Mouse (Mus musculus) C2C12 (cell line): ENCODE measurements around the gene Otub1. TPM values are rescaled to one million over a fixed set of nuclear protein-coding genes. Genes with fewer than 3 reads are reported as not detected.

ENCODE experiments used
- H3K27me3 ChIP-seq: one replicate; pipeline ENCODE4 v1.6.1; 2011; ENCODE audit not compliant: control insufficient read depth, insufficient read depth, insufficient read length
- H3K36me3 ChIP-seq: one replicate; pipeline ENCODE4 v1.6.1; 2011; ENCODE audit not compliant: control insufficient read depth, insufficient read depth
- H3K4me3 ChIP-seq: one replicate; pipeline ENCODE4 v1.5.1; 2011; ENCODE audit warnings: mild to moderate bottlenecking, control low read depth; ENCODE audit not compliant: poor library complexity, insufficient read depth, severe bottlenecking
- H3K79me2 ChIP-seq: one replicate; pipeline ENCODE4 v1.6.1; 2011; ENCODE audit not compliant: control insufficient read depth, insufficient read depth
- H3K79me3 ChIP-seq: one replicate; pipeline ENCODE4 v1.6.1; 2011; ENCODE audit warnings: low read depth, control low read depth
- H3ac ChIP-seq: one replicate; pipeline ENCODE3; 2011; ENCODE audit warnings: low read depth; ENCODE audit not compliant: control insufficient read depth, insufficient read length
- CEBPB ChIP-seq: IDR thresholded peaks from one replicate; pipeline ENCODE4 v1.6.1; 2011; ENCODE audit warnings: low read depth, mild to moderate bottlenecking, control low read depth, moderate library complexity
- CTCF ChIP-seq: IDR thresholded peaks from one replicate; pipeline ENCODE4 v1.5.1; 2011; ENCODE audit not compliant: control insufficient read depth, insufficient read depth, insufficient read length
- FOSL1 ChIP-seq: IDR thresholded peaks from one replicate; pipeline ENCODE4 v1.8.0; 2011; ENCODE audit warnings: mild to moderate bottlenecking, low read length; ENCODE audit not compliant: poor library complexity, insufficient read depth, severe bottlenecking
- MAX ChIP-seq: IDR thresholded peaks from one replicate; pipeline ENCODE4 v1.6.1; 2011; ENCODE audit warnings: mild to moderate bottlenecking, control low read depth
- MYOD1 ChIP-seq: IDR thresholded peaks from one replicate; pipeline ENCODE4 v1.6.1; 2011; ENCODE audit warnings: low read depth; ENCODE audit not compliant: control insufficient read depth, insufficient read length
- MYOG ChIP-seq: IDR thresholded peaks from one replicate; pipeline ENCODE4 v1.6.1; 2011; ENCODE audit not compliant: control insufficient read depth, insufficient read length; ENCODE audit errors: extremely low read depth
- USF1 ChIP-seq: IDR thresholded peaks from one replicate; pipeline ENCODE4 v1.6.1; 2011; ENCODE audit warnings: low read depth, mild to moderate bottlenecking, control low read depth, moderate library complexity
- polyA plus RNA-seq: library from polyadenylated mRNA; unstranded; fragments of >200 nt; fragmentation: generic; extraction: Trizol; gene quantifications from one replicate; pipeline ENCODE4 v1.2.1, GENCODE M21; 2012; ENCODE audit warnings: missing spikeins

Gene Otub1
- polyA plus RNA-seq, 1 experiment, result 121 TPM

DNA sequence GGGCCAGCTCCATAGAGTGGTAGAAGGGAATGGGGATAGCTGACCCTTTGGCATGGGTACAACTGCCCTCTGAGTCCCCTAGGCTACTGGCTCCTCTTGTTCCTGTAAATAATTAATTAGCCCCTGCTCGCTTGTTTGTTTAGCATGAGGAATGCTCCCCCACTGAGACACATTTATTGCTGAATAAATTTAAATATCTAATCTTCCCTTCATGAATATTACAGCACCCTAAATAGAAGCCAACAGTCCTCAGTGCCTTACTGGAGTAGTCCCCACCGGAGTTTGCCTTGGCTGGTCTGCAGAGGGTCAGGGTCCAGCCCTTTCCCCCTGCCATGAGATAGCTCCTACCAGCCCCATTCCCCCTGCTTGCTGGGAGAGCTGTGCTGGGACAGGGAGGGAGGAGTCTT, 13.6 kb downstream of the Otub1 start:
- H3ac ChIP-seq, result no peak overlapping the region
- H3K27me3 ChIP-seq, result no peaks in the 10 kb centered on the region
- no peaks in the 10 kb centered on the region for H3K79me3 ChIP-seq
- H3K79me2 ChIP-seq, result no peaks in the 10 kb centered on the region
- H3K4me3 ChIP-seq, result no peak overlapping the region
- peaks cover 11% of the 10 kb centered on the region for H3K36me3 ChIP-seq
- TF ChIP-seq MYOG (no peak), MAX (no peak), FOSL1 (no peak), MYOD1 (no peak), USF1 (no peak), CEBPB (no peak), CTCF (no peak)

DNA sequence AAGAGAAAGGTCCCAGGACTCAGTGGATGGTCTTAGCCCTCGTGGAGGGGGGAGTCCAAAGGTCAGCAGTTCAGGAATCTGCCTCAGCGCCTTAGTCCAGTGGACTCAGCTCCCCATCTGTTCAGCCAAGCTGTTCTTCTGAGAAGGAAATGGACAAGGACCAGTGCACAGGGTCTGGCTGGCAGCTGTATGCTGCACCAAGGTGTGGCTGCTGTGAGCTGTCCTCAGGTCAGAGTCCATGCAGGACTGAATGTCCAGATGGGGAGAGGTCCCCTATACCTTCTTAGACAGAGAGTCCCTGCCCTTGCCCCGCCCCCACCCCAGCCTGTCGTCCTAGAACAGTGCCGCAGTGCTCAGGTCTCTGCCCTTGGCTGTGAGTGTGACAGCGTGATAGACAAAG, 14.5 kb downstream of the Otub1 start:
- Histone ChIP-seq H3K4me3 (no peak overlapping the region), H3K27me3 (no peaks in the 10 kb centered on the region), H3K79me3 (no peaks in the 10 kb centered on the region), H3K36me3 (peaks cover 5% of the 10 kb centered on the region), H3K79me2 (no peaks in the 10 kb centered on the region), H3ac (no peak overlapping the region)
- no peak for TF ChIP-seq MAX
- TF ChIP-seq FOSL1, result no peak
- no peak for TF ChIP-seq MYOD1
- no peak for TF ChIP-seq MYOG
- TF ChIP-seq USF1, result no peak
- TF ChIP-seq CTCF, result no peak
- TF ChIP-seq CEBPB, result no peak

DNA sequence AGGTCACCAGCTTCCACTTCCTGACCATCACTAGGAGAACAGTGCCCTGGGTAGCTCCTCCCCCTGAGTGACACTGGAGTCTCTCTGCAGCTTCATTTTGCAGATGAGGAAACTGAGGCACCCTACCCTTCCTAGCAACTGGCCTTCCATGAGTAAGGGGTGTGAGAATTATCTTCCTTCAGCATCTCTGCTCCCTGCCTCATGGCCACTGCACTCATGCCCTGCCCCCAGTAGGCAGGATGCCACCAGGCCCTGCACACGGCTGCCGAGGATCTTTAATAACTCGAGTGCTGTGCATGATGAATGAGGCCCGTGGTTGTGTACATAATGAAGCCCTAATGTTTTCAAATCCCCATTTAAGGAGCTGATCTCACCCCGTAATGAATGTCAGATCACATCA, 15.1 kb downstream of the Otub1 start:
- peaks cover under 1% of the 10 kb centered on the region for H3K36me3 ChIP-seq
- H3K79me2 ChIP-seq, result no peaks in the 10 kb centered on the region
- H3K4me3 ChIP-seq, result no peak overlapping the region
- H3ac ChIP-seq, result no peak overlapping the region
- no peaks in the 10 kb centered on the region for H3K79me3 ChIP-seq
- H3K27me3 ChIP-seq, result no peaks in the 10 kb centered on the region
- TF ChIP-seq FOSL1, result no peak
- no peak for TF ChIP-seq CTCF
- TF ChIP-seq MYOD1, result no peak
- no peak for TF ChIP-seq MYOG
- TF ChIP-seq CEBPB, result no peak
- no peak for TF ChIP-seq USF1
- TF ChIP-seq MAX, result no peak

GRCm38 (mm10) chr19:7189026-7189425, 17.1 kb downstream of the Otub1 start:
- Histone ChIP-seq H3ac (no peak overlapping the region), H3K27me3 (no peaks in the 10 kb centered on the region)

GRCm38 (mm10) chr19:7187157-7187556, 19.0 kb downstream of the Otub1 start:
- H3K79me2 ChIP-seq, result no peaks in the 10 kb centered on the region
- H3K4me3 ChIP-seq, result no peak overlapping the region
- no peaks in the 10 kb centered on the region for H3K36me3 ChIP-seq
- no peak for TF ChIP-seq MYOG
- no peak for TF ChIP-seq CEBPB
- TF ChIP-seq MAX, result no peak
- TF ChIP-seq USF1, result no peak
- no peak for TF ChIP-seq MYOD1
- no peak for TF ChIP-seq FOSL1
- no peak for TF ChIP-seq CTCF
- H3ac ChIP-seq, result no peak overlapping the region
- no peaks in the 10 kb centered on the region for H3K79me3 ChIP-seq
- H3K27me3 ChIP-seq, result no peaks in the 10 kb centered on the region

More at GRCm38 (mm10) chr19:7189026-7189425, 17.1 kb downstream of the Otub1 start:
- no peak overlapping the region for H3K4me3 ChIP-seq
- no peaks in the 10 kb centered on the region for H3K79me2 ChIP-seq
- no peaks in the 10 kb centered on the region for H3K79me3 ChIP-seq
- no peaks in the 10 kb centered on the region for H3K36me3 ChIP-seq
- no peak for TF ChIP-seq CTCF
- no peak for TF ChIP-seq MYOG
- TF ChIP-seq USF1, result no peak
- no peak for TF ChIP-seq CEBPB
- TF ChIP-seq MAX, result no peak
- TF ChIP-seq FOSL1, result no peak
- no peak for TF ChIP-seq MYOD1

DNA sequence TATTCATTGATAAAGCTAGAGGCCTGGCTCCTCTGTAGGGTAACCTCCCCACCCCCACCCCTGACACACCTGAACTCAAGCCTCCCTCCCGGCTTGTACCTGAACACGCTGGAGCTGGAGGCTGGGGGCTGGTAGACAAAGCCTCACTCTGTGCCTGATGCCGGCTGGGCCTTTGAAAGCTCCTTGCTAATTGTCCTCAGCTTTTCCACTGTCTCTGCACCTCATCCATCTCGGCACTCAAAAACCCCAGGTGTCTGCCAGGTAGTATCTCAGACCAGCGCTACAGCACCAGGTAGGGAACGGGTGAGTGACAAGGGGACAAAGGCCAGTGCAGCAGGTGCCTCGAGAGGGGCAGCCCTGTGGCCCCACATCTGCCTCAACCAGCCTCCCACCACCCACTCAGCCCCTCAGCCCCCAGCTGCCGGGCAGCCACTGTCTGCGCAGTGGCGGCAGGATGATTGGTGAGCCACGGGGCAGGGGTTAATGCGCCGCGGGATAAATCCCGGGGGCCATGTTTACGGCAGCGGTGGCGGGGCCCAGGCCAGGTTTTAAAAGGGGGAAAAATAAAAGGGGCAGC, 20.3 kb downstream of the Otub1 start:
- no peak overlapping the region for H3K4me3 ChIP-seq

More for the DNA sequence above, 20.3 kb downstream of the Otub1 start:
- Histone ChIP-seq H3K79me2 (no peaks in the 10 kb centered on the region), H3K36me3 (no peaks in the 10 kb centered on the region), H3K27me3 (no peaks in the 10 kb centered on the region), H3K79me3 (no peaks in the 10 kb centered on the region), H3ac (no peak overlapping the region)
- no peak for TF ChIP-seq MYOG
